Mouse (Mus musculus) heart, postnatal 4 days (tissue): ENCODE measurements around the gene Agap1. TPM values are rescaled to one million over a fixed set of nuclear protein-coding genes. Genes with fewer than 3 reads are reported as not detected.

Experiments used
- DNase-seq: peaks from one replicate; pipeline ENCODE4 v3.0.0; 2021
- total RNA-seq, 2 experiments: library from RNA; stranded (reverse); gene quantifications; 2 replicates each; pipeline ENCODE4 v1.2.3; 2021

Gene Agap1
- total RNA-seq, 2 experiments from 2014 or later, result 58.9 to 65.8 TPM

GRCm38 (mm10) chr1:89935493-89936348, 481.1 kb downstream of the Agap1 start:
- no peak for DNase-seq

GRCm38 (mm10) chr1:89938884-89939595, 484.4 kb downstream of the Agap1 start:
- no peak for DNase-seq

GRCm38 (mm10) chr1:89939596-89939960, 485.0 kb downstream of the Agap1 start:
- DNase-seq, result no peak

- peak; percentile 90 for DNase-seq
Observed at GRCm38 (mm10) chr1:89939981-89940726, 485.5 kb downstream of the Agap1 start.

GRCm38 (mm10) chr1:89940961-89941524, 486.4 kb downstream of the Agap1 start:
- no peak for DNase-seq

- DNase-seq, result no peak
Observed at GRCm38 (mm10) chr1:89941701-89942381, 487.2 kb downstream of the Agap1 start.

GRCm38 (mm10) chr1:89942395-89942976, 487.9 kb downstream of the Agap1 start:
- no peak for DNase-seq

GRCm38 (mm10) chr1:89943202-89943601, 488.6 kb downstream of the Agap1 start:
- peak; percentile 87 for DNase-seq
